Mouse (Mus musculus): ENCODE data around the gene Olfr1270. TPM values are rescaled to one million over a fixed set of nuclear protein-coding genes. Genes with fewer than 3 reads are reported as not detected.
A peak's percentile ranks its signal among the peaks of the same experiment; 100 is the strongest.
"Not testable (repeated sequence)": the region's sequence is repeated elsewhere in the genome, so short reads cannot be mapped to it uniquely, and the experiment has no call there.

The Olfr1270 gene
- polyA plus RNA-seq (2015; fragmentation: Nextera tagmentation; extraction: Ambion mirVana): not detected in 2 replicates

DNA sequence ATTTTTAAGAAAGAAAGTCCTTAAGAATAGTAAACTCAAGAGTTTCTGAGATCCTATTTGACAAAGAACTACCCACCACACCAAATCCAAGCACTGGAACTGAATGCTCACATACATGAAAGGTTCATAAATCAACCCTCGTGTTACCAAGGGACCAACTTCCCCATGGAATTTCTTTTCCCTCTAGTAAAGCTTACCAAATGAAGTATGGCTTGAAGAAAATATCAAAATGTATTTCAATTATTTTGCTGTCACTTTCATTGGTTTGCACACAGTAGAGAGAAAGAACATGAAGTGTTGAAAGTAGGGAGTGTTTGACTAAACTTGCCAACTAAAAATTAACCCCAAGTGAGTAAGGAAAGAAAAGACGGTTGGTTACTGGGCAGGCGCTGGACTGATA lies at the start of gene Olfr1270:
Gene Olfr1270 (minus strand): TSS at position 101 of the 400 bp plus-strand sequence.
- 83% methylated on average over 3 of the region's 3 CpGs for WGBS
- H3K9ac ChIP-seq (ENCODE audit: low read depth, low read length): no peak within 1 kb of the TSS
- ATAC-seq: no peak

DNA sequence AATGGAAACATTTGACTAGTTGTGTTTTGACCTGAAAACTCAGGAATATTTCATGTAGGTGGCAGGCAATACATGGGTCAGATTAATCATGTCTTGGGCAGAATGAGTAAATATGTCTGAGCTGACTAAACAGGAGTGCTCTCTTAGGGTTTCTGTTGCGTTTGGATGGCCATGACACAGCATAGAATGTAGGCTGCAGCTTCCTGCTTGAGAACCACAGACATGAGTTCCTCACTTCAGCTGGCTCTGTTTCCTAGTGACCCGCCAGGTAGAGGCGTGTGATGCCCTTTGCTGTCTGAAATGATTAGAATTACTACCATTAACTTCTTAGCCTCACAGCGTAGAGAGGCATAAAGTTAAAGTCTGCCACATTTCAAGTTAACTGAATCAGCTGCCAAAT lies 46.7 kb upstream of the Olfr1270 start:
- H3K4me3 ChIP-seq (ENCODE audit: low read depth, low read length); ATAC-seq: not testable (repeated sequence)

More for the DNA sequence above, at the start of gene Olfr1270:
- Histone ChIP-seq H3K27ac (ENCODE audit: low read depth, low read length) (no peak within 1 kb of the TSS), H3K27me3 (replicated peaks; ENCODE audit: control insufficient read depth, insufficient read depth, low read length) (no peaks in the 10 kb centered on the region), H3K4me1 (replicated peaks; ENCODE audit: control insufficient read depth, insufficient read depth, low read length) (no peaks in the 10 kb centered on the region), H3K4me3 (ENCODE audit: low read depth, low read length) (no peak within 1 kb of the TSS), H3K4me2 (replicated peaks; ENCODE audit: low read depth) (no peak within 1 kb of the TSS), H3K36me3 (ENCODE audit: control insufficient read depth, insufficient read depth) (no peaks in the 10 kb centered on the region), H3K9me3 (ENCODE audit: control insufficient read depth) (no peaks in the 10 kb centered on the region)
- no peak for TF ChIP-seq CTCF (IDR thresholded peaks at IDR 0.05; ENCODE audit: low read depth)

DNA sequence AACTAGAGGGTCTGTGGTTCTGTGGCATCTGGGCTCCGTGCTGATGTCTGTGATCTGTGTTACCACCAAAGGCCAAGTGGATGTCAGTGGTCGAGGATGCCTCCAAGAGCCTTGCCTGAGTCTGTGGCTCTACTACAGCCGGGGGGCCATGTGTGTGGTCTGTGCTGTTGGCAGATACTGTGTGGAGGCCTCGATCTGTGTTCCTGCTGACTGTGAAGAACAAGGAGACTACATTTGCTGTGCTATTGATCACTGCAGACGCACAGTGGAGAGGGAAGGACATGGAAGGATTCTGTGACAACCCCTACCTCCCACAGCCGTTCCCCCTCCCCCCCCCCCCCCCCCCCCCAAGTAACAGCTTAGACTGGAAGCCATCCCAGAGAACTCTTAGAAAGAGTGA lies 42.4 kb upstream of the Olfr1270 start:
- not testable (repeated sequence) for ATAC-seq; H3K9ac ChIP-seq (ENCODE audit: low read depth, low read length)
- whole genome bisulfite sequencing: no CpG with 5 or more reads among the region's 6 CpGs

More for the DNA sequence above, 46.7 kb upstream of the Olfr1270 start:
- WGBS: no CpG with 5 or more reads among the region's 4 CpGs
- not testable (repeated sequence) for H3K36me3 ChIP-seq (ENCODE audit: control insufficient read depth, insufficient read depth); H3K9me3 ChIP-seq (ENCODE audit: control insufficient read depth); H3K4me2 ChIP-seq (replicated peaks; ENCODE audit: low read depth); H3K4me1 ChIP-seq (replicated peaks; ENCODE audit: control insufficient read depth, insufficient read depth, low read length); H3K9ac ChIP-seq (ENCODE audit: low read depth, low read length); H3K27me3 ChIP-seq (replicated peaks; ENCODE audit: control insufficient read depth, insufficient read depth, low read length); H3K27ac ChIP-seq (ENCODE audit: low read depth, low read length)

DNA sequence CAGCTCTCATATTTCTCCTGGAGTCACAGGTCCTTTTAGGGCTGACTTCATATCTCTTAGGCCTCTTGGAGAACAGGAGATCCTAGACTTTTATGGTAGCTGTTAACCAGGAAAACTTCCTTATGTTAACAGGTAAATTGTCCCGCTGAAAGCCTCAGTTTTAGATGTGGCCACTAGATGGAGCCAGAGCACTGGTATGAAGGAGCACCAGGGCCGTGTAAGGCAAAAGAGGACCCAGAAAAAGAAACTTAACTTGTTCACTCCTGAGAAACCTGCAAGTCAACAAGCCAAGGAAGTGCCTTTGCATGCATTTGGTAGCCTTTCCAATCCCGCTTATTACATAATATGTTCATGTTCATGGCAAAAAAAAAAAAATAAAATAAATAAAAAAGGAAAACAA lies 41.9 kb upstream of the Olfr1270 start:
- WGBS: no CpG with 5 or more reads among the region's 3 CpGs

More for the DNA sequence above, 42.4 kb upstream of the Olfr1270 start:
- H3K27me3 ChIP-seq (replicated peaks; ENCODE audit: control insufficient read depth, insufficient read depth, low read length); H3K36me3 ChIP-seq (ENCODE audit: control insufficient read depth, insufficient read depth); H3K4me1 ChIP-seq (replicated peaks; ENCODE audit: control insufficient read depth, insufficient read depth, low read length); H3K27ac ChIP-seq (ENCODE audit: low read depth, low read length); H3K9me3 ChIP-seq (ENCODE audit: control insufficient read depth); H3K4me3 ChIP-seq (ENCODE audit: low read depth, low read length); H3K4me2 ChIP-seq (replicated peaks; ENCODE audit: low read depth): not testable (repeated sequence)

DNA sequence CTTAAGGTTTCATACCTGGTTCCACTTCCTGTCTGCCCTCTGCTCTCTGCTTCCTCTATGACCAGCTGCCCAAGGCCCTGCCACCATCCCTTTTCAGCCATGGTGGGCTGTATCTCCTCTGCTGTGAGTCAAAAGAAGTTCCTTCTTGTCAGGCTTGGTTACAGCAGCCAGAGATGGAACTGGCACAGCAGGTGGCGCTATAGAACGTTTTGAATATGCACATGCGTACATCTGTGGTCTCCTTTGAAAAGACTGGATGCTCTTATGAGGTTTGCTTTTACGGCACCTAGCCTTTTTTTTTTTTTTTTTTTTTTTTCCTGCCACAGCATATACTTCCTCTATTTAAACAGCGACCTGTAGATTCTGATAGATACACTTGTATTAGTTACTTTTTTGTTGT lies 34.2 kb upstream of the Olfr1270 start:
- H3K36me3 ChIP-seq (ENCODE audit: control insufficient read depth, insufficient read depth); H3K9me3 ChIP-seq (ENCODE audit: control insufficient read depth); ATAC-seq; H3K4me2 ChIP-seq (replicated peaks; ENCODE audit: low read depth); H3K27ac ChIP-seq (ENCODE audit: low read depth, low read length); H3K27me3 ChIP-seq (replicated peaks; ENCODE audit: control insufficient read depth, insufficient read depth, low read length); H3K9ac ChIP-seq (ENCODE audit: low read depth, low read length); H3K4me1 ChIP-seq (replicated peaks; ENCODE audit: control insufficient read depth, insufficient read depth, low read length); H3K4me3 ChIP-seq (ENCODE audit: low read depth, low read length): not testable (repeated sequence)
- WGBS: no CpG with 5 or more reads among the region's 5 CpGs

More for the DNA sequence above, 41.9 kb upstream of the Olfr1270 start:
- peak; percentile 45; the same call in 1 of the 2 replicates for ATAC-seq
- not testable (repeated sequence) for H3K9me3 ChIP-seq (ENCODE audit: control insufficient read depth); H3K27ac ChIP-seq (ENCODE audit: low read depth, low read length); H3K4me2 ChIP-seq (replicated peaks; ENCODE audit: low read depth); H3K36me3 ChIP-seq (ENCODE audit: control insufficient read depth, insufficient read depth); H3K27me3 ChIP-seq (replicated peaks; ENCODE audit: control insufficient read depth, insufficient read depth, low read length); H3K4me1 ChIP-seq (replicated peaks; ENCODE audit: control insufficient read depth, insufficient read depth, low read length); H3K9ac ChIP-seq (ENCODE audit: low read depth, low read length); H3K4me3 ChIP-seq (ENCODE audit: low read depth, low read length)

DNA sequence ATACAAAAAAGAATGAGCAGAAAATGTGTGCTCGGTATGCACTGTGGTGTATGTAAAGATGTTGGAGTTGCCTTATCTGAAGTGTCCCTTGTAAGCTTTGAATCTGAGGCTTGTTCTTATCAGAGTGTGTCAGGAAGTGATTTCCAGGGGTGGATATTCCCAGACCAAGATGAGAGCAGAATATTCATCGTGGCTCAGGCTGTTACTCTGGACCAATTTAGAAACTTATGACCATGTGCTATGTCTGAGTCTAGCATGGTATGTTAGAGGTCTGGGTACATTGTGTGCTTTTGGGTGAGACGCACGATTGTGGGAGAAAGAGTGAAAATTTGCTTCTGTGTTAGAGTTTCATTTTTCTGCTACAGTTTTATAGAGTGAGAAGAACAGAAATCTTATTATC lies 33.2 kb upstream of the Olfr1270 start:
- not testable (repeated sequence) for H3K9me3 ChIP-seq (ENCODE audit: control insufficient read depth); H3K27me3 ChIP-seq (replicated peaks; ENCODE audit: control insufficient read depth, insufficient read depth, low read length); ATAC-seq; H3K4me2 ChIP-seq (replicated peaks; ENCODE audit: low read depth); H3K9ac ChIP-seq (ENCODE audit: low read depth, low read length); H3K36me3 ChIP-seq (ENCODE audit: control insufficient read depth, insufficient read depth); H3K27ac ChIP-seq (ENCODE audit: low read depth, low read length); H3K4me1 ChIP-seq (replicated peaks; ENCODE audit: control insufficient read depth, insufficient read depth, low read length); H3K4me3 ChIP-seq (ENCODE audit: low read depth, low read length)
- WGBS: no CpG with 5 or more reads among the region's 4 CpGs

DNA sequence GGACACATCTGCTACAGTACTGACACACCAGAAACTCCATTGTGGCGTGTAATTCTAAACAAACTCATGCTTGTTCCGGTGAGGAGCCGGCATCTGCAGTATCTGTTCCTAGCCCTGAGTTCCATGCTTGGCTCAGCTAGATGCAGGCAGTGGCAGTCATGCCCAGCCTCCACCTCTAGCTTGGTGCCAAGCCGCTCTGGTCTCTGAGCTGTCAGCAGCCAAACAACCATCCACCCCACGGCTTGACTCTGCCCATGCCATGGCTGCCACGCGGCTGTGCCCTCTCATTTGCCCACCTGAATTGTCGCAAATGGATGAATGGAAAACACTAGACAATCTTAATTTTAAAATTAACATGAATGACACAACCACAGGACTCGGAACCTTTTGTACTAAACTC lies 1.0 kb upstream of the Olfr1270 start:
- Histone ChIP-seq H3K27me3 (replicated peaks; ENCODE audit: control insufficient read depth, insufficient read depth, low read length) (no peaks in the 10 kb centered on the region), H3K4me2 (replicated peaks; ENCODE audit: low read depth) (no peak overlapping the region), H3K9ac (ENCODE audit: low read depth, low read length) (no peak overlapping the region), H3K4me1 (replicated peaks; ENCODE audit: control insufficient read depth, insufficient read depth, low read length) (no peaks in the 10 kb centered on the region), H3K4me3 (ENCODE audit: low read depth, low read length) (no peak overlapping the region), H3K36me3 (ENCODE audit: control insufficient read depth, insufficient read depth) (no peaks in the 10 kb centered on the region), H3K27ac (ENCODE audit: low read depth, low read length) (no peak overlapping the region), H3K9me3 (ENCODE audit: control insufficient read depth) (no peaks in the 10 kb centered on the region)
- TF ChIP-seq CTCF (IDR thresholded peaks at IDR 0.05; ENCODE audit: low read depth): no peak
- 90% methylated on average over 9 of the region's 9 CpGs for WGBS
- no peak for ATAC-seq
